Comparison of ENCODE assay signal across 8 mouse cellular contexts in genomic region chr5:88565148-88566033, GRCm38 (mm10). TPM values are rescaled to one million over a fixed set of nuclear protein-coding genes. Genes with fewer than 3 reads are reported as not detected.
A peak's percentile ranks its signal among the peaks of the same experiment; 100 is the strongest.
DNase-seq lines count a peak whose midpoint lies in the region; ATAC-seq and TF ChIP-seq lines count a peak whose summit lies in the region.

No protein-coding gene starts in this region.

- H3K9me3 ChIP-seq in ES-Bruce4 (replicated peaks; ENCODE audit: control insufficient read depth, insufficient read depth, low read length, poor library complexity, severe bottlenecking), result no peaks in the 10 kb centered on the region

- TF ChIP-seq EP300 in ES-Bruce4 (IDR thresholded peaks at IDR 0.05; ENCODE audit: insufficient read depth, low read depth, low read length), result no peak

- no peak overlapping the region for H3K27ac ChIP-seq in ES-Bruce4 (ENCODE audit: insufficient read depth, low read length)

- ATAC-seq in erythroid progenitor cell, adult 5-6 weeks (replicated peaks; ENCODE audit: low FRiP score, poor library complexity, severe bottlenecking), result peak; percentile 52

- no peaks in the 10 kb centered on the region for H3K36me3 ChIP-seq in ES-Bruce4 (ENCODE audit: control insufficient read depth, insufficient read depth, low read length, poor library complexity, severe bottlenecking)

- no peaks in the 10 kb centered on the region for H3K4me1 ChIP-seq in ES-Bruce4 (ENCODE audit: control insufficient read depth, insufficient read depth, low read length)

- DNase-seq in brain, embryonic 14.5 days (ENCODE audit: low read depth), result peak; percentile 64
- peak; percentile 80 to 85 for DNase-seq in heart, postnatal 10 days
- peak; percentile 79 to 87 for DNase-seq in kidney, postnatal 36 days
- peak; percentile 76 for DNase-seq in lung, postnatal 10 days
- peak; percentile 78 for DNase-seq in ovary, postnatal 36 days (ENCODE audit: low spot score)
- DNase-seq in urinary bladder, postnatal 25 days (ENCODE audit: low spot score), result peak; percentile 56

- TF ChIP-seq CTCF in ES-Bruce4 (IDR thresholded peaks at IDR 0.05; ENCODE audit: low read depth, low read length), result no peak
- TF ChIP-seq CTCF in brain, embryonic 14.5 days (IDR thresholded peaks at IDR 0.05; ENCODE audit: borderline replicate concordance, extremely low read depth, insufficient read depth, insufficient read length), result no peak

- peak overlapping the region; percentile 91 for H3K4me3 ChIP-seq in ES-Bruce4 (ENCODE audit: low read depth, low read length)

- H3K9ac ChIP-seq in ES-Bruce4 (ENCODE audit: low read depth, poor library complexity, severe bottlenecking), result peak overlapping the region; percentile 95

- TF ChIP-seq POLR2A in ES-Bruce4 (IDR thresholded peaks at IDR 0.05; ENCODE audit: insufficient read depth, low read length), result no peak
- TF ChIP-seq POLR2A in brain, embryonic 14.5 days (IDR thresholded peaks at IDR 0.05; ENCODE audit: borderline replicate concordance, extremely low read depth, insufficient read depth, insufficient read length, poor library complexity, severe bottlenecking), result peak; percentile 8; the same call in 1 of the 2 replicates

- intact Hi-C loops in heart, postnatal 10 days (cut with DNase I), result loop anchor here (5.0 to 10.0 kb wide), 3 partner anchors 62 to 199 kb away; partner anchors contain the start of genes Dck and Grsf1

- no peaks in the 10 kb centered on the region for H3K27me3 ChIP-seq in ES-Bruce4 (ENCODE audit: control insufficient read depth, insufficient read depth, low read length, poor library complexity, severe bottlenecking)

RNA-seq across cellular contexts. Expression of gene Rufy3, which starts 0.6 kb away (rescaled TPM):
- polyA plus RNA-seq in ES-Bruce4 (2011; ENCODE audit: insufficient read depth, insufficient read length, low read depth, missing spikeins), result 30.1 and 30.6 TPM in 2 replicates
- 121 and 180 TPM in 2 replicates for polyA plus RNA-seq in brain, embryonic 14.5 days (2012; rRNA removed)
- 0.36 and 0.42 TPM in 2 replicates for total RNA-seq in erythroid progenitor cell, adult 5-6 weeks (2015; ENCODE audit: low replicate concordance)
- 4.0 and 9.3 TPM in 2 replicates for total RNA-seq in erythroid progenitor cell, adult 5-6 weeks (2017; ENCODE audit: low replicate concordance)
- 10 to 100 TPM; 12.7 to 12.8 TPM for total RNA-seq in heart, postnatal 10 days (2021)

RNA-seq across cellular contexts. Expression of gene Utp3, which starts 11.1 kb away (rescaled TPM):
- polyA plus RNA-seq in ES-Bruce4 (2011; ENCODE audit: insufficient read depth, insufficient read length, low read depth, missing spikeins), result 100.0 and 108 TPM in 2 replicates
- polyA plus RNA-seq in brain, embryonic 14.5 days (2012; rRNA removed), result 24.4 and 31.7 TPM in 2 replicates
- 26.3 and 36.5 TPM in 2 replicates for total RNA-seq in erythroid progenitor cell, adult 5-6 weeks (2015; ENCODE audit: low replicate concordance)
- 27.2 and 28.7 TPM in 2 replicates for total RNA-seq in erythroid progenitor cell, adult 5-6 weeks (2017; ENCODE audit: low replicate concordance)
- 10 to 100 TPM; 21.5 to 21.9 TPM for total RNA-seq in heart, postnatal 10 days (2021)

RNA-seq across cellular contexts. Expression of gene Jchain, which starts 37.7 kb away (rescaled TPM):
- polyA plus RNA-seq in ES-Bruce4 (2011; ENCODE audit: insufficient read depth, insufficient read length, low read depth, missing spikeins), result not detected in 2 replicates
- 0.96 and 1.1 TPM in 2 replicates for polyA plus RNA-seq in brain, embryonic 14.5 days (2012; rRNA removed)
- total RNA-seq in erythroid progenitor cell, adult 5-6 weeks (2015; ENCODE audit: low replicate concordance), result 33.2 and 58.7 TPM in 2 replicates
- 23.1 and 23.7 TPM in 2 replicates for total RNA-seq in erythroid progenitor cell, adult 5-6 weeks (2017; ENCODE audit: low replicate concordance)
- under 1 TPM; 0.17 to 0.31 TPM for total RNA-seq in heart, postnatal 10 days (2021)

Comparison
In these comparisons a context has a peak if more than half of its experiments do, and no peak if none do; other contexts are left out.
1. RNA of gene Jchain, which starts 37.7 kb away (total RNA-seq): 23.1 to 58.7 TPM in erythroid progenitor cell, adult 5-6 weeks; 0.17 to 0.31 TPM in heart, postnatal 10 days; every median in the first group is over 10 times any median in the second.
2. Peak in every context shown above with its lines, with median percentiles within 50 percentile points of each other: DNase-seq.